Mouse (Mus musculus) testis, adult 2 months (tissue): ENCODE data around the gene Myom3.

Experiments used
- CTCF ChIP-seq: fragments of 200-500 bp; IDR thresholded peaks from 2 replicates; pipeline ENCODE4 v1.5.1; 2012; ENCODE audit warnings: low read depth, mild to moderate bottlenecking, inconsistent platforms, low read length, moderate library complexity; ENCODE audit not compliant: control insufficient read depth, insufficient read depth, insufficient replicate concordance
- POLR2A ChIP-seq: fragments of 200-500 bp; IDR thresholded peaks from 2 replicates; pipeline ENCODE4 v1.6.1; 2012; ENCODE audit warnings: low read depth, mild to moderate bottlenecking, inconsistent platforms, low read length, moderate library complexity; ENCODE audit not compliant: control insufficient read depth

- no peak for TF ChIP-seq CTCF
- TF ChIP-seq POLR2A = no peak
These were observed 92.4 kb downstream of the Myom3 start for GRCm38 (mm10) chr4:135851942-135852341.
